Mouse (Mus musculus): ENCODE data around the gene 1700028J19Rik.

- TF ChIP-seq POLR2A (IDR thresholded peaks at IDR 0.05; ENCODE audit: control insufficient read depth, extremely low read depth, insufficient read depth, low read length, poor library complexity) (no peak), CTCF (IDR thresholded peaks at IDR 0.05; ENCODE audit: borderline replicate concordance, control insufficient read depth, extremely low read depth, insufficient read depth, low read length, poor library complexity) (no peak)
These were observed 30.7 kb upstream of the 1700028J19Rik start for GRCm38 (mm10) chr7:44277250-44277622.
